Mouse (Mus musculus): ENCODE data around the gene Klk10.

GRCm38 (mm10) chr7:43781541-43781940 is 706 bp downstream of the Klk10 start:
- TF ChIP-seq CTCF (IDR thresholded peaks at IDR 0.05; ENCODE audit: control insufficient read depth, insufficient read depth, low read length) (no peak), POLR2A (IDR thresholded peaks at IDR 0.05; ENCODE audit: borderline replicate concordance, control insufficient read depth, low read depth, low read length) (no peak)
